Mouse (Mus musculus): ENCODE results near the gene Jmjd6. TPM values are rescaled to one million over a fixed set of nuclear protein-coding genes. Genes with fewer than 3 reads are reported as not detected.

The Jmjd6 gene
- polyA plus RNA-seq (2014; fragmentation: Nextera tagmentation; extraction: Ambion mirVana), result 86.9 and 89.9 TPM in 2 replicates

- ATAC-seq (ENCODE audit: low FRiP score) (peak; percentile 96), DNase-seq (ENCODE audit: low spot score, missing footprints) (peak; percentile 98)
- H3K4me3 ChIP-seq (ENCODE audit: low read depth, low read length), result peak within 1 kb of the TSS; percentile 83
- peaks cover 32% of the 10 kb centered on the region for H3K4me1 ChIP-seq (ENCODE audit: control insufficient read depth, insufficient read depth, low read length)
- peak within 1 kb of the TSS; percentile 93 for H3K4me2 ChIP-seq
- H3K9ac ChIP-seq (ENCODE audit: low read length), result peak within 1 kb of the TSS; percentile 94
- peaks cover 15% of the 10 kb centered on the region for H3K36me3 ChIP-seq (ENCODE audit: control insufficient read depth, insufficient read depth, low read length)
- H3K27ac ChIP-seq (ENCODE audit: low read depth, low read length), result peak within 1 kb of the TSS; percentile 97
- no peaks in the 10 kb centered on the region for H3K9me3 ChIP-seq (ENCODE audit: control insufficient read depth, low read length)
- WGBS, result under 1% methylated on average over 72 of the region's 72 CpGs
- H3K27me3 ChIP-seq (ENCODE audit: control insufficient read depth, insufficient read depth, low read length), result no peaks in the 10 kb centered on the region
Observed at GRCm38 (mm10) chr11:116843261-116844233, at the start of gene Jmjd6, which contains the start of gene Mettl23. Gene Jmjd6, minus strand, starts transcription at chr11:116843449. Gene Mettl23, plus strand, starts transcription at chr11:116843278.

- Histone ChIP-seq H3K9ac (ENCODE audit: low read length) (no peak overlapping the region), H3K4me3 (ENCODE audit: low read depth, low read length) (no peak overlapping the region), H3K36me3 (ENCODE audit: control insufficient read depth, insufficient read depth, low read length) (no peaks in the 10 kb centered on the region), H3K27ac (ENCODE audit: low read depth, low read length) (no peak overlapping the region), H3K9me3 (ENCODE audit: control insufficient read depth, low read length) (no peaks in the 10 kb centered on the region), H3K27me3 (ENCODE audit: control insufficient read depth, insufficient read depth, low read length) (no peaks in the 10 kb centered on the region; the same call in 1 of the 2 replicates), H3K4me2 (no peak overlapping the region), H3K4me1 (ENCODE audit: control insufficient read depth, insufficient read depth, low read length) (peaks cover 4% of the 10 kb centered on the region; the same call in 1 of the 2 replicates)
- 65% methylated on average over 5 of the region's 5 CpGs for WGBS
- ATAC-seq (ENCODE audit: low FRiP score), result no peak
- DNase-seq (ENCODE audit: low spot score, missing footprints), result no peak
Observed at GRCm38 (mm10) chr11:116887136-116887535, 43.9 kb upstream of the Jmjd6 start.

GRCm38 (mm10) chr11:116885275-116886151 lies 42.3 kb upstream of the Jmjd6 start:
- WGBS, result 3% methylated on average over 28 of the region's 28 CpGs
- ATAC-seq (ENCODE audit: low FRiP score), result no peak
- peak overlapping the region; percentile 2; the same call in 1 of the 2 replicates for H3K4me3 ChIP-seq (ENCODE audit: low read depth, low read length)

GRCm38 (mm10) chr11:116884061-116884460 lies 40.8 kb upstream of the Jmjd6 start:
- Histone ChIP-seq H3K9ac (ENCODE audit: low read length) (no peak overlapping the region), H3K27me3 (ENCODE audit: control insufficient read depth, insufficient read depth, low read length) (no peaks in the 10 kb centered on the region; the same call in 1 of the 2 replicates), H3K9me3 (ENCODE audit: control insufficient read depth, low read length) (no peaks in the 10 kb centered on the region), H3K4me1 (ENCODE audit: control insufficient read depth, insufficient read depth, low read length) (peaks cover 4% of the 10 kb centered on the region; the same call in 1 of the 2 replicates), H3K36me3 (ENCODE audit: control insufficient read depth, insufficient read depth, low read length) (no peaks in the 10 kb centered on the region), H3K4me2 (no peak overlapping the region), H3K4me3 (ENCODE audit: low read depth, low read length) (no peak overlapping the region), H3K27ac (ENCODE audit: low read depth, low read length) (no peak overlapping the region)
- WGBS, result 83% methylated on average over 6 of the region's 6 CpGs
- ATAC-seq (ENCODE audit: low FRiP score) (no peak), DNase-seq (ENCODE audit: low spot score, missing footprints) (peak; percentile 35)

More at GRCm38 (mm10) chr11:116885275-116886151, 42.3 kb upstream of the Jmjd6 start:
- peaks cover 4% of the 10 kb centered on the region; the same call in 1 of the 2 replicates for H3K4me1 ChIP-seq (ENCODE audit: control insufficient read depth, insufficient read depth, low read length)
- H3K9me3 ChIP-seq (ENCODE audit: control insufficient read depth, low read length), result no peaks in the 10 kb centered on the region
- no peaks in the 10 kb centered on the region for H3K36me3 ChIP-seq (ENCODE audit: control insufficient read depth, insufficient read depth, low read length)
- H3K27me3 ChIP-seq (ENCODE audit: control insufficient read depth, insufficient read depth, low read length), result no peaks in the 10 kb centered on the region; the same call in 1 of the 2 replicates
- peak; percentile 99 for DNase-seq (ENCODE audit: low spot score, missing footprints)
- peak overlapping the region; percentile 36; the same call in 1 of the 2 replicates for H3K4me2 ChIP-seq
- no peak overlapping the region for H3K27ac ChIP-seq (ENCODE audit: low read depth, low read length)
- peak overlapping the region; percentile 12; the same call in 1 of the 2 replicates for H3K9ac ChIP-seq (ENCODE audit: low read length)

GRCm38 (mm10) chr11:116882446-116882845 lies 39.2 kb upstream of the Jmjd6 start:
- DNase-seq (ENCODE audit: low spot score, missing footprints) (no peak), ATAC-seq (ENCODE audit: low FRiP score) (no peak)
- Histone ChIP-seq H3K4me2 (no peak overlapping the region), H3K27me3 (ENCODE audit: control insufficient read depth, insufficient read depth, low read length) (no peaks in the 10 kb centered on the region; the same call in 1 of the 2 replicates), H3K9ac (ENCODE audit: low read length) (no peak overlapping the region), H3K4me3 (ENCODE audit: low read depth, low read length) (no peak overlapping the region), H3K27ac (ENCODE audit: low read depth, low read length) (no peak overlapping the region), H3K9me3 (ENCODE audit: control insufficient read depth, low read length) (no peaks in the 10 kb centered on the region), H3K4me1 (ENCODE audit: control insufficient read depth, insufficient read depth, low read length) (peaks cover 4% of the 10 kb centered on the region; the same call in 1 of the 2 replicates), H3K36me3 (ENCODE audit: control insufficient read depth, insufficient read depth, low read length) (no peaks in the 10 kb centered on the region)
- 89% methylated on average over 10 of the region's 10 CpGs for WGBS

- DNase-seq (ENCODE audit: low spot score, missing footprints), result no peak
- H3K27me3 ChIP-seq (ENCODE audit: control insufficient read depth, insufficient read depth, low read length), result no peaks in the 10 kb centered on the region; the same call in 1 of the 2 replicates
- 62% methylated on average over 5 of the region's 5 CpGs for WGBS
- ATAC-seq (ENCODE audit: low FRiP score), result no peak
- H3K9ac ChIP-seq (ENCODE audit: low read length), result no peak overlapping the region
- no peak overlapping the region for H3K4me2 ChIP-seq
- H3K36me3 ChIP-seq (ENCODE audit: control insufficient read depth, insufficient read depth, low read length), result no peaks in the 10 kb centered on the region
- no peaks in the 10 kb centered on the region for H3K9me3 ChIP-seq (ENCODE audit: control insufficient read depth, low read length)
- no peak overlapping the region for H3K27ac ChIP-seq (ENCODE audit: low read depth, low read length)
- peaks cover 4% of the 10 kb centered on the region; the same call in 1 of the 2 replicates for H3K4me1 ChIP-seq (ENCODE audit: control insufficient read depth, insufficient read depth, low read length)
- H3K4me3 ChIP-seq (ENCODE audit: low read depth, low read length), result no peak overlapping the region
Observed at GRCm38 (mm10) chr11:116881440-116881839, 38.2 kb upstream of the Jmjd6 start.

- Histone ChIP-seq H3K4me2 (no peak overlapping the region), H3K4me1 (ENCODE audit: control insufficient read depth, insufficient read depth, low read length) (peaks cover 4% of the 10 kb centered on the region; the same call in 1 of the 2 replicates), H3K27me3 (ENCODE audit: control insufficient read depth, insufficient read depth, low read length) (no peaks in the 10 kb centered on the region), H3K9me3 (ENCODE audit: control insufficient read depth, low read length) (no peaks in the 10 kb centered on the region), H3K27ac (ENCODE audit: low read depth, low read length) (no peak overlapping the region), H3K9ac (ENCODE audit: low read length) (no peak overlapping the region), H3K4me3 (ENCODE audit: low read depth, low read length) (no peak overlapping the region), H3K36me3 (ENCODE audit: control insufficient read depth, insufficient read depth, low read length) (no peaks in the 10 kb centered on the region)
- no peak for DNase-seq (ENCODE audit: low spot score, missing footprints)
- WGBS, result 71% methylated on average over 7 of the region's 7 CpGs
- no peak for ATAC-seq (ENCODE audit: low FRiP score)
Observed at GRCm38 (mm10) chr11:116880839-116881238, 37.6 kb upstream of the Jmjd6 start.

- Histone ChIP-seq H3K4me3 (ENCODE audit: low read depth, low read length) (no peak overlapping the region), H3K4me1 (ENCODE audit: control insufficient read depth, insufficient read depth, low read length) (no peaks in the 10 kb centered on the region), H3K36me3 (ENCODE audit: control insufficient read depth, insufficient read depth, low read length) (no peaks in the 10 kb centered on the region; the same call in 1 of the 2 replicates), H3K27ac (ENCODE audit: low read depth, low read length) (no peak overlapping the region), H3K4me2 (no peak overlapping the region), H3K9ac (ENCODE audit: low read length) (no peak overlapping the region), H3K9me3 (ENCODE audit: control insufficient read depth, low read length) (no peaks in the 10 kb centered on the region), H3K27me3 (ENCODE audit: control insufficient read depth, insufficient read depth, low read length) (no peaks in the 10 kb centered on the region)
- no peak for DNase-seq (ENCODE audit: low spot score, missing footprints)
- WGBS, result 94% methylated on average over 8 of the region's 8 CpGs
- no peak for ATAC-seq (ENCODE audit: low FRiP score)
Observed at GRCm38 (mm10) chr11:116878454-116878853, 35.2 kb upstream of the Jmjd6 start.
